Mouse (Mus musculus) kidney, postnatal 14 days (tissue): Measurements from ENCODE around the gene Olfr472.
"Not testable (repeated sequence)": the region's sequence is repeated elsewhere in the genome, so short reads cannot be mapped to it uniquely, and the experiment has no call there.

ENCODE experiments used
- DNase-seq: peaks from one replicate; pipeline ENCODE4 v3.0.0; 2022; ENCODE audit warnings: mixed read lengths

The Olfr472 gene

DNA sequence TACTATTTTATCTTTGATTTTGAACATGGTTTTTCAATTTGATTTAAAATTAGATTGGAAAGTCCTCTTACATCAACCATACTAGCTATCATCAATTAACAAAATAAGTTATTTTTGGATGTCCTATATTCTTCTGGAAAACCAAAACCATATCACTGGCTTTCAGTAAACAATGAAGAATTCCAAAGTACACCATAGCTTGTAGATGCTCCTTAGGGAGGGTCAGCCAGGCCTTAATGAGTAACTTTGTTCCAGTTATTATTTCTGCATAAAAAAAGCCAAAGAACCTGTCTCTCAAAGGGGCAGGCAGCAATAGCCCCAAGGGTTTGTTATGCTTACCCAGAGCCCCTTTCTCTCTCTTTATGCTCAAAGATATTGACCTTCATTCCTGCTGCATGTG is at the start of gene Olfr472:
Gene Olfr472 (plus strand): TSS at position 301 of the 400 bp plus-strand sequence.
- DNase-seq, result no peak

DNA sequence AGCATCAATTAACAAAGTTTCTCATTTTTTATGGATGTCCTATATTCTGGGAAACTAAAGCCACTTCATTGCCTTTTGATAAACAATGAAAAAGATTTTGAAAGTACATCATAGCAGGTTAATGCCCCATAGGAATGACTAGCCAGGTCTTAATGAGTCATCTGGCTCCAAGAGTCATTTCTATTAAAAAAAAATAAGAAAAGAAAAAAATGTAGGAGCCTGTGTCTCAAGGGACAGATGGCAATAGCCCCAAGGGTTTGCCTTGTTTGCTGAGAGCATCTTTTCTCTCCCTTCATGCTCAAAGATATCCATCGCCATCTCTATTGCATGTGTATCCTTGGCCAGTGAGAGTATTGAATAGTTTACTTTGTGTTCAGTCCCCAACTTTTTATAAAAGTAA is 32.4 kb downstream of the Olfr472 start, which contains the start of gene Olfr473:
Gene Olfr473 (plus strand): TSS at position 301 of the 400 bp plus-strand sequence.
- DNase-seq, result no peak

DNA sequence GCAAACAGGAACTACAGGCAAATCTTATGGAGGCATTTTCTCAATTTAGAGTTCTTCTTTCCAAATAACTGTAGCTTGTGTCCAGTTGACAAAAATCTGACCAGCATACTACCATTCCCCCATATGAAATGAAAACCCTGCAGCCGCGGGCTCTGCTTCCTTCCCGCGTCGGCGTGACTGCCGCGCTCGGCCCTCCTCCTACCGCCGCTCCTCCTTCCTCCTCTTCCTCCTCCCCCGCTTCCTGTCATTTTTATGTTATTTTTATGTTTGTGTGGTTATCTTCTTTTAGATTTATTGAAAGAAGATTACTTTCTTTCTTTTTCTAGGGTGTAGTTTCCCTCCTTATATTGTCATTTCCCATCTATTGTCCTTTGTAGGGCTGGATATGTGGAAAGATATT is 54.8 kb downstream of the Olfr472 start:
- not testable (repeated sequence) for DNase-seq

DNA sequence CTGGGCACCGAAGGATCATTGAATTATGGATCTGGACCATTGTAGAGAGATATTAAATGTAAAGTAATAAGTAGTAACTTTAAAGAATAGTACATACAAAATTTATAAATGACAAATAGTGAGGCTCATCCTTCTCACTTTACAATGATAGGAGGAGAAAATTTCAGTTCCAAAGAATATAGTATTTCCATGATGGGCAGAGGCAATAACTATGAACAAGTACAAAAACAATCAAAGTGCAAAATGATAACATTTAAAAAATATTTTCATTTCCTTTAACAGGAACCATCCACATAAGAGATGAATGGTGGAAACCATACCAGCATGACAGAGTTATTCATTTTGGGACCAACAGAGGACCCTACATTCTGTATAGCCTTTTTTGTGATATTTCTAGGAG is 56.6 kb downstream of the Olfr472 start, which contains the start of gene Olfr474:
Gene Olfr474 (plus strand): TSS at position 301 of the 400 bp plus-strand sequence.
- DNase-seq, result no peak
